Mouse (Mus musculus): ENCODE results near the gene Rxrb. TPM values are rescaled to one million over a fixed set of nuclear protein-coding genes. Genes with fewer than 3 reads are reported as not detected.

Gene Rxrb
- total RNA-seq, 1 experiment from 2014 or later: 51.3 TPM

DNA sequence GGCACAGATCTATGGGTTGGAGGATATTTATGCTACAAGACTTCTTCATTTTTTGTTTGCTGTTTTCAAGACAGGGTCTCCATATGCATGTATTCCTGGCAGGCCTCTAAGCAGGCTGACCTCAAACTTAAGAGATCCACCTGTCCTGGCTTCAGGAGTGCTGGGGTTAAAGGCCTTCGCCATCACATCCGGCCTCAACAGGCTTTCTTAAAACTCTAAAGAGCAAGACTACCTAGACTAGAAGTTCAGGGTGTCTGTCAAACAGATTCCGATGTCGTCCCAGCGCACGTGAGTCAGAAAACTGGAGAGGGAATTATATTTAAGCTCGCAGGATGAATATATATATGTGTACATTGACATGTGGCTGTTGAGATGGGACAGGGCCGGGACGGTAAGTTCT lies 7.9 kb upstream of the Rxrb start:
- ATAC-seq (replicated peaks in 1 of 2; ENCODE audit: insufficient read depth in 1 of 2, low FRiP score in 2 of 2, low TSS enrichment in 1 of 2, low read depth in 1 of 2, poor library complexity in 2 of 2, severe bottlenecking in 2 of 2): no peak

DNA sequence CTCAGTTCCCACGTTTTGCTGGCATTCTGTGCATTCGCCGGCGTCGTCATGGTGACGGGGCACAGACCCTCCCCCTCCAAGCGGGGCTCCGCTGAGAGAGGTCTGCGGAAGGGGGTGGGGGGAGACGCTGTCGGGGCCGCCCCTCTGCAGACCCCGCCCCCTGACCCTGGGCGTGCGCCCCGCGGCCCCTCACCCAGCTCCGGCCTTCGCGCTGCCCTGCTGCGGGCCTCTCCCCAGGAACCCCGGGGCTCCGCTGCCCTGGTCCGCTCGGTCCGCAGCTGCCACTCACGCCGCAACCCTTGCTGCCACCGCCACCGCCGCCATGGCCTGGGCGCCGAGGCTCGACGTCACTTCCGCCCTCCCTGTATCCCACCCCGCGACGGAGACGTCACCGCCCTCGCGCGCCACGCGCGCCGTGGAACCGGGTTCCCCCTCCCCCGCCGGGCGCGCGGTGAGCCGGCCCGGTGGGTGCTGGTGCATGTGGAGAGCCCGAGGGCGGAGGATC lies 7.2 kb upstream of the Rxrb start, which contains the start of gene Ring1:
TSS of gene Ring1 (minus strand) at position 364 of the 505 bp plus-strand sequence.
- peak in 1 of 2 experiments; percentile 21; a peak in 2 of 4 replicates for ATAC-seq (replicated peaks in 1 of 2; ENCODE audit: insufficient read depth in 1 of 2, low FRiP score in 2 of 2, low TSS enrichment in 1 of 2, low read depth in 1 of 2, poor library complexity in 2 of 2, severe bottlenecking in 2 of 2)

DNA sequence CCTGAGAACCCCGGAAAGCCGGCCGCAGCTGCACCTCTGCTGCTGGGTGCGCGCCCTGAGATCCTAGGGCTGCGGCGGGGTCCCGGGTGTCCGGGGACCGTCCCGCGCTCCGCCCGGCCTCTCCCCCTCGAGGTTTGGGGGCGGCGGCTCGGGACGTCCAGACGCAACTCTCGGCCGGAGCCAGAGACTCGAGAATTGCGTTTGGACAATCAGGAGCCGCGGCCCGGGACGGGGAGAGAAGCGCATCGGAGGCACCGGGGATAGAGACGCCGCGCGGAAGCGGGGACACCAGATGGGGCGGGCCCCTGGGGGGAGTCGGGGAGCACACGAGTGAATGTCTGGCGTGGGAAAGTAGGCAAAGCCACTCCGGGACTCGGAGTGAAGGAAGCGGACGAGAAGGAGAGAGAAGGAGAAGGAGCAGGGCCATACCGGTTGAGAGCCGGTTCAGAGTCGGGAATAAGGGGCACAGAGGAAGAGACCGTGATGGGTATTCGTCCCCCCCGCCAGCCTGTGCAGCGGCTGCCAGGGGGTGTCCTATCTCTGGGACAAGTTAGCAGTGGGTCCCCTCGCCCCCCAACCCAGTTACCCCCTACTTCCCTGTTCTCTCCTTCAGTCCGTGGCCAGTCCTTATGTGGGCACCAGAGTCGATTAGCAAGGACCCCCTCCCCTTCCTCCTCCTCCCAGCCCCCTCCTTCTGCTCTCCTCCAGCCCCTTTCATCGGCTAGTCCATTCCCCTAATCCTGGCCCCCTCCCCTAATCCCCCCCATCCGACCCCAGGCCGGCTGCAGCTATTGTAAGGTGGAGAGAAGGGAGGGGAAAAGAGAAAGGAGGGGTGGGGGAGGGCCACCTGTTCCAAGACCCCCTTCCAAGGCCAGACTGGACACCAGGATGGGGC lies 6.5 kb upstream of the Rxrb start:
- ATAC-seq (replicated peaks in 1 of 2; ENCODE audit: insufficient read depth in 1 of 2, low FRiP score in 2 of 2, low TSS enrichment in 1 of 2, low read depth in 1 of 2, poor library complexity in 2 of 2, severe bottlenecking in 2 of 2): no peak

DNA sequence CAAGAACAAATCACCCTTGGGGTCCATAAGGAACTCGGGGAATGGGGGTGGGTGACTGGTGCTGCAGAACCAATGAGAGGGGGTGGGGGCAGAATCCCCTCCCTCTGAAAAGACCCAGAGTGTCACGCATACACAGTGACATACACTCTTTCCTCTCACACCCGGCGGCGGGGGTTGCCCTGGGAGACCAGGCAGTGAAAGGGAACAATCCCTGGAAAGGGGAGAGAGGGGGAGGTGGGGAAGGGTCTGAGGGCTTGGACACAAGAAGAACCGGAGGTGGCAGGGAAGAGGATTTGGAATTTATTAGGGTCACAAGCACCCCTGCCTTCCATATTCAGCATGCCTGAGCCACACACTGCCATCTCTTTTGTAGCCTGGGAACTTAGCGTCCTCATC lies 5.9 kb upstream of the Rxrb start:
- ATAC-seq (replicated peaks in 1 of 2; ENCODE audit: insufficient read depth in 1 of 2, low FRiP score in 2 of 2, low TSS enrichment in 1 of 2, low read depth in 1 of 2, poor library complexity in 2 of 2, severe bottlenecking in 2 of 2): no peak

DNA sequence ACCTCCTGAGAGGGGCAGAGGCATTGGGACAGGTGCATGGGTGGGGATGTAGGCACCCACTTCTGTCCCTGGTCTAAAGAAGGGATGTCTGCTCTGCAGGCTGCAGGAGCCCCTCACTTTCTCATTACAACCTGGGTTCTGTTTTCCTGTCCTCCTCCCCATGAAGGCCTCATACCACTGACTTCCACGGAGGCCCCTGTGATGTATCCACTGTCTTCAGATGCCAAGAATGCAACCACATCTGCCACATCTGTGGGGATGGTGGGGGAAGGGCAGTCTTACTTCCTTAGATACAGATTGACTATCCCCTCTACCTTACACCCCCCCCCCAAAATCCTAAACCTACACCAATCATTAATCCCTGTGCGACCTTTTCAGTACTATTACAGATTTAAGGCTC lies 5.4 kb upstream of the Rxrb start:
- ATAC-seq (replicated peaks in 1 of 2; ENCODE audit: insufficient read depth in 1 of 2, low FRiP score in 2 of 2, low TSS enrichment in 1 of 2, low read depth in 1 of 2, poor library complexity in 2 of 2, severe bottlenecking in 2 of 2): no peak

DNA sequence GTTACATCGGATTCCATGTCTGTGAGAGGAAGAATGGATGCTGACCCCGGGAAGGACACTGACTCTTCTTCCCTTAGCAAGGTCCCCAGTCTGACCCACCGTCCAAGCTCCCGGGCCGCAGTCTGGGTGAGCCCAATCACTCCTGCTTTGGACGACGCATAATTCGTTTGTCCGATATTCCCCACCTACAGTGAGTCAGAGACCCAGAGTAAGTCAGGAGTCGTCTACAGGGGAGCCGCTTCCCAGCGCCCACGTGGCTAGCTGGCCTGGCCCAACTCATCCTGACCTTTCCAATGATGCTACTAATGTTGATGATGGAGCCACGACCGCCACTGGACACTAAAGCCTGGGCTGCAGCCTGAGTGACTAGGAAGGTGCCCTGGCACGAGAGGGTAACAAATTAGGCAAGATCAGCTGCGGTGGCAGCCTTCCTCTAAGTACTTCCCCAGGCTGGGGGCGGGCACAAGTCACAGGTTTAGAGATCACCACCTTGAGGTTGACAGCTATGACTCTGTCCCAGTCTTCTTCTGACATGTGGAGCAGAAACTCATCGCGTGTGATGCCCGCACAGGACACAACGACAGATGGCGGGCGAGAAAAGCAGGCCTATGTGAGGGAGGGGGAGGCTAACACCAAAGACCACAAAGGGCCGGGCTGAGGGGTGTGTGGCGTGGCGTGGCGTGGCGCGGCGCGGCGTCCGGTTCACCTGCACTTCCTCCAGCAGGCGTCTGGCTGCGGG lies 4.5 kb upstream of the Rxrb start:
- peak; percentile 37 to 43 for ATAC-seq (replicated peaks in 1 of 2; ENCODE audit: insufficient read depth in 1 of 2, low FRiP score in 2 of 2, low TSS enrichment in 1 of 2, low read depth in 1 of 2, poor library complexity in 2 of 2, severe bottlenecking in 2 of 2)

DNA sequence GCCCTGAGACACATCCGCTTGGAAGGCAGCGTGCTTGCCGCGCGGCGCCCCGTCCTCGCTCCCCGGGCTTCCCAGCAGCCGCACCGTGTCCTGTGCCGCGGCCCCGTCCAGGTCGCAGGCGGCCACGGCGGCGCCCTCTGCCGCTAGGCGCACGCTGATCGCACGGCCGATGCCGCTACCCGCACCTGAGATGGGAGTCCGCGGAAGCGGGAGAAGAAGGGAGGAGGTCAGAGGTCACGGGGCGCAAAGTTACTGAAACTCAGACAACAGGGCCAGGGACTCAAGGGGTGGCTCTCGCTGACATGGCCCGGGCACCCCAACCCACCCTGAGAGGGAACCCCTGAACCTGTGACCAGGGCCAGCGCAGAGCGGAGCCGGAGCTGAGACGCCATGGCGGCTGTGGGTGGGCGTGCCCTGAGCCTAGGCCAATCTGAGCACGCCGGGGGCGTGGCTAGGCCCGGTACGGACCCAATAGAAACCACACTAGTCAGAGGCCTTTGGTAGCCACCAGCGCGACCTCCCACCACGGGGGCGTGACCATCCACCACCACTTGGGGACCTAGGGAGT lies 3.9 kb upstream of the Rxrb start, which contains the start of gene H2-Ke6:
TSS of gene H2-Ke6 (minus strand) at position 405 of the 568 bp plus-strand sequence.
- ATAC-seq (replicated peaks in 1 of 2; ENCODE audit: insufficient read depth in 1 of 2, low FRiP score in 2 of 2, low TSS enrichment in 1 of 2, low read depth in 1 of 2, poor library complexity in 2 of 2, severe bottlenecking in 2 of 2): peak; percentile 57 to 68

DNA sequence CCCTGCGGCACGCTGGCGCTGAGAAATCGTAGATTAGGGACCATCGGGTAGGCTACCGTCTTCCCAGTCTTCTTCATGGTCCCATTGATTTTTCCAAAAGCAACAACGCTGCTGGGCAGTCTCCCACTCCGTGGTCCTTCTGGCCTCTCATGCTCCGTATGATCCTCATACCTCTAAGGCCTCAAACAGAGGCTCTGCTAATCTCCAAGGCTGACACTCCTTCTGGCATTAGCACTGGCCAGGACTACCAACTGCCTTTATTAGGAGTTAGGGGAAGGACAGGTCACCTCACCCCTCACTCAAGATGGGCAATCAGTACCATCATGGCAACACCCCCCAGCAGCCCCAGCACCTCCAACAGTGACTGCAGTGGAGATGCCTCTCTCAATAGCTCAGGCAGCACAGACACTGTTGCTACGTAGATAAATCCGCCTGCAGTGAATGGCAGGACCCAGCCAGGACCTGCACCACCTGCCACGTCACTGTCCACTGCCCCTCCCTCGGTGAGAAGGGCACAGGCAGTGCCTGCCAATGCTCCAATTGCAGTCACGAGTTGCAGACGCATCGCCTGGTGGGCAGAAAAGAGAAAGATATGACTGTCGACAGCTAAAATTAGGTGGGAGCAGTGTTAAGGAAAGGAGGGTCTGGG lies 3.0 kb upstream of the Rxrb start:
- no peak for ATAC-seq (replicated peaks in 1 of 2; ENCODE audit: insufficient read depth in 1 of 2, low FRiP score in 2 of 2, low TSS enrichment in 1 of 2, low read depth in 1 of 2, poor library complexity in 2 of 2, severe bottlenecking in 2 of 2)

DNA sequence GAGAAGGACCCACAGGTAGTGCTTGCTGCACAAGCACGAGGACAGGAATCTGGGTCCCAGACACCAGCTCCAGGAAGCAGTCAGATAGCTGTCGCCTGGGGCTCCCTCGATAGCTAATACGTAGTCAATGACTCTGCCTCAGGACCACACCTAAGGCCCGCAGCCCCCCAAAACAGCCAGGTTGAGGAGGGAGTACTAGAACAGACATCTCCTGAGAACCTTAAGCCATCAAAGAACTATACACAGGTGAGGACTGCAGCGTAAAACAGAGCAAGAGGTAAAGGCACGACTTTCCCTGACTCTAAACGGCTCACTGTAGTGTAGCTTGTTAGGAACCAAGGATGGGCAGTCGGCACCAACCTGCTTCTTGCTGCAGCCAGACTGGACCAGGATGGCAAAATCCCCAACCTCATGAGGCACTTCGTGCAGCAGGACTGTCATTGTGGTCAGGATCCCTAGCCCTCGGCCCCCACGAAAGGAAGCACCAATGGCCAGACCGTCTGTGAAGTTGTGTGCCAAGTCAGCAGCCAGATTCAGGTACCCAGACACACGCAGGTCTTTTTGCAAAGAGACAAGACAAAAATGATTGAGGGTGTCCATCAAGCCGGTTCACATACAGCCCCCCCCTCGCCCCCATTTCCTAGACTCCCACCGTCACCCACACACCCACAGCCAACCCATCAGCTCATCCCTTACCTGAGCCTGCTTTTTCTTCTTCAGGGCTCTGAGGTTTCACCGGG lies 2.3 kb upstream of the Rxrb start:
- no peak for ATAC-seq (replicated peaks in 1 of 2; ENCODE audit: insufficient read depth in 1 of 2, low FRiP score in 2 of 2, low TSS enrichment in 1 of 2, low read depth in 1 of 2, poor library complexity in 2 of 2, severe bottlenecking in 2 of 2)

DNA sequence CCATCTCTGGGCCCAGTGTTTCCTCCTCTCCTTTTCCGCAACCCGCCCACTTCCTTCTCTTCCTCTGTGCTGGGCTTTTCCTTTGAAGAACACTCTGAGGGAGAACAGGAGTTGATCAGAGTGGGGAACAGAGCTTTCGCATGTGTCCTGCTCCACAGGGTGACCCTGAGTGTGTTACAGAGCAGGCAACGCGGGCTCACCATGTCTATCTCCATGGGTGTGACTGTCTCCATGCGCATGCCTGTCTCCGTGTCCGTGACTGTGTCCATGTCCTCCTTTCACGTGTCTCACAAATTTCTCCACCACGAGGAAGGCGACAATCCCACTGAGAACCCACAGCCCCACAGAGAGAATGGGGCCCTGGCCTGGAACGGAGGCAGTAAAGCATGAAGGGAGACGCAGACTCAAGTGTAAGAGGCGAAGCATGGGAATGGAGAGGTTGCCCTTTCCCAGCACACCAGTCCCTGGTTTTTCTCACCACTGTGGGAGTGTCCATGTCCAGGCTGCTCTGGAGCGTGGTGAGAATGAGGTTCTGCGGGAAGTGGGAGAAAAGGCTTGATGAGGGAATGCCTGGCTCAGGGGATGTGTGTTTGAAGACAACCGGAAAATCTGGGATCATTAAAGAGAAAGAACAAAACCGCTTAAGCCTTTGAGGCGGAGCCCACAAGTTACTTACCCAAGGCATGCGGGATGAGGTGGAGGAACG lies 1.6 kb upstream of the Rxrb start:
- ATAC-seq (replicated peaks in 1 of 2; ENCODE audit: insufficient read depth in 1 of 2, low FRiP score in 2 of 2, low TSS enrichment in 1 of 2, low read depth in 1 of 2, poor library complexity in 2 of 2, severe bottlenecking in 2 of 2): no peak

DNA sequence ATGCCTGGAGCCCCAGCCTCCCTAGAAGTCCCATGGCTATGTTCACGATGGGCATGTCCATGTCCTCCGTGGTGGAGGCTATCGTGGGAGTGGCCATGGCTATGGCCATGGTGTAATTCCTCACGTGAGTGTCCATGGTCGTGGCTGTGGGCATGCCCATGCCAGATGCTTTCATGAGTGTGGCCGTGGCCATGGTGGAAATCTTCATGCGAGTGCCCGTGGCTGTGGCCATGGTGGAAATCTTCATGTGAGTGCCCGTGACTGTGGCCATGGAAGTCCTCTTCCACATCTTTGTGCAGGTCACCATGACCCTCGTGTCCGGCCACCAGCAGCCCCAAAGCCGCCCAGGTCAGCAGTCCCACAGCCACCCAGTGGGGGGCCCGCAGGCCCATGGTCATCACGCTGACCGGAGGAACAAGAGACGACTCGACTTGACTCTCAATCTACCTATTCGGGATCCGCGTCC lies 718 bp upstream of the Rxrb start:
- no peak for ATAC-seq (replicated peaks in 1 of 2; ENCODE audit: insufficient read depth in 1 of 2, low FRiP score in 2 of 2, low TSS enrichment in 1 of 2, low read depth in 1 of 2, poor library complexity in 2 of 2, severe bottlenecking in 2 of 2)

DNA sequence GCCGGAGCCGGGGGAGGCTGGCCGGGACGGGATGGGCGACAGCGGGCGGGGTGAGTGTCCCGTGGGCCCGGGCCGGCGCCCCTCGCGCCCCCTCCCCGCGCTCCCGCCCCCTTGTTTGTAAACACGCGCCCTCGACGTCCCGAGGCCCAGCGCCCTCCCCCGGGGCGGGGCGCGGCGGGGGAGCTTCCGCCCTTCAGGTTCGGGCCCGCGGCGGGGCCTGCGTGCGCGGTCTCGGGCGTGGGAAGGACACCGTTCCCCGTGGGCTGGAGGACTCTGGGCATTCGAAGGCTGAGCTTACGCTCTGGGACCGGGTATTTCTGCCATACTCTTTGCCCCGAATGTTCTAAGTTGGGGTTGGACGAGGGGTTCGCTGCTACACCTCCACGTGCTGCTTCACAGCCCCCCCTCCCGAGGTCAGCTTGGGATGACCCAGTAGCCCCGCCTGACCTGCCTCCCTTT lies 591 bp downstream of the Rxrb start:
- no peak for ATAC-seq (replicated peaks in 1 of 2; ENCODE audit: insufficient read depth in 1 of 2, low FRiP score in 2 of 2, low TSS enrichment in 1 of 2, low read depth in 1 of 2, poor library complexity in 2 of 2, severe bottlenecking in 2 of 2)

DNA sequence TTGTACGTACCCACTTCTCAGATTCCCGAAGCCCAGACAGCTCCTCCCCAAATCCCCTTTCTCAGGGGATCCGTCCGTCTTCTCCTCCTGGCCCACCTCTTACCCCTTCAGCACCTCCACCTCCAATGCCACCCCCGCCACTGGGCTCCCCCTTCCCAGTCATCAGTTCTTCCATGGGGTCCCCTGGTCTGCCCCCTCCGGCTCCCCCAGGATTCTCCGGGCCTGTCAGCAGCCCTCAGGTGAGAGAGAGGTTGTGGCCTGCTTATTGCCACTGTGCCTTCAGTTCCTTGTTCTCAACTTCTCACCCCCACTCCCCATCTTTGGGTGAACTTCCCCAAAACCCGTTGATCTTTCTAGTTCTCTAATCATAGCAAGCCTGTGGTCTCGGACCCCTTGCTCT lies 1.2 kb downstream of the Rxrb start:
- ATAC-seq (replicated peaks in 1 of 2; ENCODE audit: insufficient read depth in 1 of 2, low FRiP score in 2 of 2, low TSS enrichment in 1 of 2, low read depth in 1 of 2, poor library complexity in 2 of 2, severe bottlenecking in 2 of 2): no peak

DNA sequence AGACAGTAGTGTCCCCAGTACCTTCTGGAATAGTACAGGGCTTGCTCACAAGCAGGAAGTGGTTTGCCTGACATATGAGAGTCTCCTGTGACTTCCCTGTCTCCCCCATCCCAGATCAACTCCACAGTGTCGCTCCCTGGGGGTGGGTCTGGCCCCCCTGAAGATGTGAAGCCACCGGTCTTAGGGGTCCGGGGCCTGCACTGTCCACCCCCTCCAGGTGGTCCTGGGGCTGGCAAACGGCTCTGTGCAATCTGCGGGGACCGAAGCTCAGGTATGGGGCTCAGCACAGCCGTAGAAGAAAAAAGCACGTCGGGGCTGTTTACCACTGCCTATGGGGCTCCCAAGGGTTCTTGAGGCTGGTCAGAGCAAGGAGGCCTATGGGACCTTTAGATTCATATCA lies 1.8 kb downstream of the Rxrb start:
- no peak for ATAC-seq (replicated peaks in 1 of 2; ENCODE audit: insufficient read depth in 1 of 2, low FRiP score in 2 of 2, low TSS enrichment in 1 of 2, low read depth in 1 of 2, poor library complexity in 2 of 2, severe bottlenecking in 2 of 2)

DNA sequence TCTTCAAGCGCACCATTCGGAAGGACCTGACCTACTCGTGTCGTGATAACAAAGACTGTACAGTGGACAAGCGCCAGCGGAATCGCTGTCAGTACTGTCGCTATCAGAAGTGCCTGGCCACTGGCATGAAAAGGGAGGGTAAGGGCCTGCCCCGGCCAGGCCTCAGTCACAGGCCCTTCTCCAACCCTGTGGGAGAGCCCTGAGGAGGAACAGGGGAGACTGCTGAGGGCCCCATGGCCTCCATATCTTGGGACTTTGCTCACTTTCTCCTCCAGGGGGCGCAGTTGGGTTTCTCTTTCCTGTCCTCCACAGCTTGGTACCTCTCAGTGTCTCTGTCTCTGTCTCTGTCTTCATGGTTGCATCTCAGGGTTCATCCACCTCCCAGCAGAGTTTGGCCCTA lies 2.5 kb downstream of the Rxrb start:
- ATAC-seq (replicated peaks in 1 of 2; ENCODE audit: insufficient read depth in 1 of 2, low FRiP score in 2 of 2, low TSS enrichment in 1 of 2, low read depth in 1 of 2, poor library complexity in 2 of 2, severe bottlenecking in 2 of 2): 0 out of 4 replicates have a peak, but pooled peaks of 1 of the 2 experiments have one; percentile 20

DNA sequence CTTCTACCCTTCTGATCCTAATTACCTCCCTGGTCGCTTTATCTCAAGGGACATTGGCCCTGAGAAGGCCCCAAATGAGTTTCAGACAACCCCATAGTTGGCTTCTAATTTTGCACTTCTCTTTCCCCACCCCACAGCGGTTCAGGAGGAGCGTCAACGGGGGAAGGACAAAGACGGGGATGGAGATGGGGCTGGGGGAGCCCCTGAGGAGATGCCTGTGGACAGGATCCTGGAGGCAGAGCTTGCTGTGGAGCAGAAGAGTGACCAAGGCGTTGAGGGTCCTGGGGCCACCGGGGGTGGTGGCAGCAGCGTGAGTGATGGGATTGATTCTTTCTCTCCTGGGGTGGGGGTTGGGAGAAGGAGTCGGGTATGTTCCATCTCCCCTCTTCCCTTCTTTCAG lies 3.9 kb downstream of the Rxrb start:
- no peak for ATAC-seq (replicated peaks in 1 of 2; ENCODE audit: insufficient read depth in 1 of 2, low FRiP score in 2 of 2, low TSS enrichment in 1 of 2, low read depth in 1 of 2, poor library complexity in 2 of 2, severe bottlenecking in 2 of 2)

Measured in hematopoietic stem cell, adult 5-6 weeks (primary cell).